Mouse (Mus musculus) macrophage (primary cell): ENCODE measurements around the gene Cir1. TPM values are rescaled to one million over a fixed set of nuclear protein-coding genes. Genes with fewer than 3 reads are reported as not detected.

Source experiments
- H3K27ac ChIP-seq: fragments of 350-480 bp; formaldehyde crosslinking; 2 replicates; pipeline ENCODE4 v1.9.0; 2021
- H3K36me3 ChIP-seq: fragments of 350-480 bp; formaldehyde crosslinking; 2 replicates; pipeline ENCODE4 v1.9.0; 2021; ENCODE audit errors: inconsistent target
- H3K4me3 ChIP-seq: fragments of 350-480 bp; formaldehyde crosslinking; 2 replicates; pipeline ENCODE4 v1.9.0; 2021; ENCODE audit errors: inconsistent target
- H3K79me2 ChIP-seq: fragments of 350-480 bp; formaldehyde crosslinking; 2 replicates; pipeline ENCODE4 v1.9.0; 2021; ENCODE audit errors: inconsistent target
- WGBS: methylation state at CpG from one replicate; pipeline ENCODE4 v1.1.7; 2026; ENCODE audit warnings: inconsistent platforms; ENCODE audit not compliant: missing documents; 5-methylcytosine and 5-hydroxymethylcytosine counted together
- polyA plus RNA-seq: library from polyadenylated mRNA; stranded (reverse); fragments of 250-400 nt; gene quantifications from 3 replicates; pipeline ENCODE4 v1.2.4, GENCODE M21; 2018; ENCODE audit warnings: inconsistent platforms
- total RNA-seq, 78 experiments: library from RNA; depleted of rRNA; stranded (reverse); fragments of 250-400 nt; gene quantifications; 1 replicate in 9 of 78; 2 replicates in 24 of 78; 3 replicates in 43 of 78; 4 replicates in 2 of 78; pipeline ENCODE4 v1.2.4; 2018; ENCODE audit warnings: inconsistent platforms in 56 of 78

The Cir1 gene
- total RNA-seq (2018; cell fraction: chromatin; rRNA removed), result 10 to 100 TPM in 15 of 26 experiments, 1 to 10 TPM in 11; 2.1 to 29.3 (median 12.4) TPM
- 10 to 100 TPM in 24 of 26 experiments, 1 to 10 TPM in 2; 8.4 to 26.8 (median 15.1) TPM for total RNA-seq (2018; cell fraction: cytosol; rRNA removed)
- total RNA-seq (2018; cell fraction: nucleus; rRNA removed), result 10 to 100 TPM in 9 of 26 experiments, 1 to 10 TPM in 17; 2.5 to 22.5 (median 7.6) TPM
- 14.0 to 40.4 TPM (median 25.0 TPM) in 3 replicates for polyA plus RNA-seq

- peak within 1 kb of the TSS; percentile 65 for H3K27ac ChIP-seq
- H3K79me2 ChIP-seq, result peaks cover 27% of the 10 kb centered on the region
- H3K4me3 ChIP-seq, result peak within 1 kb of the TSS; percentile 99
- peaks cover 27% of the 10 kb centered on the region for H3K36me3 ChIP-seq
- 1% methylated on average over 53 of the region's 64 CpGs for WGBS
Observed at GRCm38 (mm10) chr2:73312152-73313116, at the start of gene Cir1, which contains the start of gene Scrn3. TSS of gene Cir1 (minus strand) at chr2:73312701. TSS of gene Scrn3 (plus strand) at chr2:73312601.

GRCm38 (mm10) chr2:73360536-73360935 lies 48.0 kb upstream of the Cir1 start:
- no peak overlapping the region for H3K27ac ChIP-seq
- WGBS, result 100% methylated on average over 2 of the region's 2 CpGs
- no peak overlapping the region for H3K4me3 ChIP-seq
- H3K79me2 ChIP-seq, result no peaks in the 10 kb centered on the region
- peaks cover 78% of the 10 kb centered on the region for H3K36me3 ChIP-seq

- Histone ChIP-seq H3K4me3 (no peak overlapping the region), H3K27ac (no peak overlapping the region), H3K36me3 (peaks cover 81% of the 10 kb centered on the region), H3K79me2 (no peaks in the 10 kb centered on the region)
- WGBS, result 88% methylated on average over 5 of the region's 5 CpGs
Observed at GRCm38 (mm10) chr2:73359941-73360340, 47.4 kb upstream of the Cir1 start.

GRCm38 (mm10) chr2:73357004-73357403 lies 44.5 kb upstream of the Cir1 start:
- Histone ChIP-seq H3K79me2 (no peaks in the 10 kb centered on the region), H3K27ac (no peak overlapping the region), H3K4me3 (no peak overlapping the region), H3K36me3 (peaks cover 75% of the 10 kb centered on the region)
- 91% methylated on average over 18 of the region's 18 CpGs for WGBS

- no peaks in the 10 kb centered on the region for H3K79me2 ChIP-seq
- peaks cover 65% of the 10 kb centered on the region for H3K36me3 ChIP-seq
- H3K27ac ChIP-seq, result no peak overlapping the region
- WGBS, result 89% methylated on average over 7 of the region's 7 CpGs
- no peak overlapping the region for H3K4me3 ChIP-seq
Observed at GRCm38 (mm10) chr2:73351927-73352374, 39.5 kb upstream of the Cir1 start.

DNA sequence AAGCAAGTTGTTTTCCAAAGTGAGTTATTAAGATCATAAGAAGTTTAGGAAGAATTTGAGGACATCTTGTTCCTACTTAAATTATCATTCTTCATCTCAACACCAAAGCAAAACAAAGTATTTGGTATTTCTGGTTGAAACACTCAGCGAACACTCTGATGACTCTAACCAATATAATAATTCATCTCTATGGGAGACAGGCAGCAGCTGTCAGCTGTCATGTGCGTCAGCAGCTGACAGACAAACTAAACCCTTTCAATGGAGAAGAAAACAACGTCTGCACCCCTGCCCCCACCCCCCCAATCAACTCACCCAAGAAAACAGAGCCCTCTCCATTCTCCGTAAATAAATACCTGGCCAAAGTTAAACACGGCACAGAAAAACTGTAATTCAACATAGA lies 39.0 kb upstream of the Cir1 start:
- no peaks in the 10 kb centered on the region for H3K79me2 ChIP-seq
- WGBS, result 75% methylated on average over 5 of the region's 5 CpGs
- H3K27ac ChIP-seq, result no peak overlapping the region
- H3K36me3 ChIP-seq, result peaks cover 61% of the 10 kb centered on the region
- no peak overlapping the region for H3K4me3 ChIP-seq

GRCm38 (mm10) chr2:73348221-73348620 lies 35.7 kb upstream of the Cir1 start:
- peaks cover 40% of the 10 kb centered on the region for H3K36me3 ChIP-seq
- H3K27ac ChIP-seq, result no peak overlapping the region
- no peaks in the 10 kb centered on the region for H3K79me2 ChIP-seq
- no peak overlapping the region for H3K4me3 ChIP-seq
- 94% methylated on average over 6 of the region's 6 CpGs for WGBS

DNA sequence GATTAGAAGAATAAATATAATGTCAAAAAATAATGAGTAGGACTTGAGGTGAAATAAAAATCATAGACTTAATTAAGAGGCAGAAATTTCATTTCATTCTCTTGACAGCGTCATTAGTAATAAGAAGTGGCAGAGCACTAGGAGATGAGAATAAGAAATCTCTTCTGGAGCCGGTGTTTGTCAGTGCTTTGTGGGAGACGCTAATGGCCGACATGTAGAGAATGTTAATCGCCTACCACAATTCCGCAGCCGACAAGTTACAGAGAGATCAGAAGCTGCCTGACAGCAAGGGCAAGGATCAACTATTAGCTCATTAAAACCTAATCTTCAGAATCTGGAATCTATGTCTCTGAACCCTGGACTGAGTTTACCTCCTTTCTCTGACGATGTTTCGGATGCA lies 35.3 kb upstream of the Cir1 start:
- Histone ChIP-seq H3K4me3 (no peak overlapping the region), H3K79me2 (no peaks in the 10 kb centered on the region), H3K36me3 (peaks cover 37% of the 10 kb centered on the region), H3K27ac (no peak overlapping the region)
- WGBS, result 96% methylated on average over 6 of the region's 9 CpGs

GRCm38 (mm10) chr2:73347136-73347535 lies 34.6 kb upstream of the Cir1 start:
- H3K36me3 ChIP-seq, result peaks cover 37% of the 10 kb centered on the region
- no peak overlapping the region for H3K27ac ChIP-seq
- H3K4me3 ChIP-seq, result no peak overlapping the region
- WGBS, result 85% methylated on average over 6 of the region's 6 CpGs
- no peaks in the 10 kb centered on the region for H3K79me2 ChIP-seq

DNA sequence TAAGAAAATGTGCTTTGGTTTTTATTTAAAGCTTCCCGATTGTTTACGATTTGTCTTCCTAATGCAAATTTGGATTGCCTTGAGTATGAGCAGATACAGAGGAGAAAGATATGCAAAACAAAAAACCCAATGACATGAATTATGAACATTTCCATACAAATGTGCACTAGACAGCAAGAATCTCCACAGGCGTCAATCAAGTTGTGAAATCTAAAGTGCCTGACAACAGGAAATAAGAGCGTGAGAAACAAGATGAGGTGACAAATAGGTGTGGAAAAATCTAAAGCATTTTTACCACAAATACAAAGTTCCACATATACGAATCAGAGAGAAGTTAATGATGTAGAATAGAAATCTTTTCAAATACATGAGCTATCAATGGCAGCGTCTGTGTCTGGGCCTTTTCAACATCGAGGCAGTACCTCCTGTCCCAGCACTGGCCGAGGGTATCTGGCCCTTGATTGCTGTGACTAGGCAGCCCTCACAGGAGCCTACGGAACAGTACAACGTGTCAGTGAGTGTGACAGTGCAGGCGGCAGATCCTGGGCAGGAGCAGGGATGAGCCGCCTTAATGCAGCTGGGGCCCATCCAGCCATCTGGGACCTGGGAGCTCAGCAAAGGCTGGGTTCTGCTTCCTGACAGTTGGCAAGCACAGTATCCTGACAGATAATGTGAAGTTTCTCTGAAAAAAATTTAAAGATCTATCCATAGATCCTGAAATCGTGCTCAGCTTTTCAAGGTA lies 34.0 kb upstream of the Cir1 start:
- no peak overlapping the region for H3K27ac ChIP-seq
- H3K79me2 ChIP-seq, result no peaks in the 10 kb centered on the region
- 91% methylated on average over 13 of the region's 13 CpGs for WGBS
- H3K4me3 ChIP-seq, result no peak overlapping the region
- H3K36me3 ChIP-seq, result peaks cover 37% of the 10 kb centered on the region

DNA sequence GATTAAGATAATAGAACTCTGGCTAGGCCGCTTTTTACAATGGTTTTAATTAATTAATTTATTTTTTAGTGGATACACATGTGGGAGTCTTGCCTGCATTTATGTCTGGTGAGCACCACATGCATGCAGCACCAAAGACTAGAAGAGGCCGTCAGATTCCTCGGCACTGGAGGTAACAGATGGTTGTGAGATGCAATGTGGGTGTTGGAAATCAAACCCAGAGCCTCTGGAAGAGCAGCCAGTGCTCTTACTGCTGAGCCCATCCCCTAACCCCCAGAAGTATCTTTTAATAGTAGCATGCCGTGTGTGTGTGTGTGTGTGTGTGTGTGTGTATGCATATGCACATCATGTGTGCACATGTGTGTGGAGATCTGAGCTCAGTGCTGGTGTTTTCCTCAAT lies 32.7 kb upstream of the Cir1 start:
- Histone ChIP-seq H3K79me2 (no peaks in the 10 kb centered on the region), H3K36me3 (peaks cover 32% of the 10 kb centered on the region), H3K27ac (no peak overlapping the region), H3K4me3 (no peak overlapping the region)
- WGBS, result 98% methylated on average over 4 of the region's 4 CpGs

DNA sequence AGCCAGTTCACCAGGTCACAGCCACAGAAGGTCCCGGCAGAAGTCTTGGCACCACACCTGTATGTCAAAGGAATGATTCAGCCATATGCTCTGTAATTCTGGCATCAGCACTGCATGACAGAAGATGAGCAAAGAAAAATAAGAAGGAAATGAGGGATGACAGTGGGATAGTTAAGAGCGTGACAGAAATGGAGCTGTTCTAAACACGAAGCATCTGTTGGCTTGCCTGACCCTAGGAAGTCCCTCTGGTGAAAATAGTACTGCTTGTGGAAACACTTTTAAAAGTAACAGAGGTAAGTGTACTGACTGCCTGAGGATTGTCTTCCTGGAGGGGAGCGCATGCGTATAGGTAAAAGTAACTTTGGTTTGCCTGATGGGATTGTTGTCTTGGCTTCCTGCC lies 31.2 kb upstream of the Cir1 start:
- WGBS, result 100% methylated on average over 5 of the region's 5 CpGs
- H3K4me3 ChIP-seq, result no peak overlapping the region

GRCm38 (mm10) chr2:73338415-73338814 lies 25.9 kb upstream of the Cir1 start:
- Histone ChIP-seq H3K79me2 (no peaks in the 10 kb centered on the region), H3K4me3 (no peak overlapping the region), H3K27ac (no peak overlapping the region), H3K36me3 (0 out of 2 replicates have a peak, but pooled peaks cover 3% of the 10 kb centered on the region)
- WGBS, result 64% methylated on average over 8 of the region's 8 CpGs

More for the DNA sequence above, 31.2 kb upstream of the Cir1 start:
- Histone ChIP-seq H3K27ac (no peak overlapping the region), H3K36me3 (peaks cover 23% of the 10 kb centered on the region), H3K79me2 (no peaks in the 10 kb centered on the region)

GRCm38 (mm10) chr2:73335949-73336348 lies 23.4 kb upstream of the Cir1 start:
- no peaks in the 10 kb centered on the region for H3K79me2 ChIP-seq
- no peak overlapping the region for H3K27ac ChIP-seq
- H3K4me3 ChIP-seq, result no peak overlapping the region
- no peaks in the 10 kb centered on the region for H3K36me3 ChIP-seq
- 93% methylated on average over 3 of the region's 3 CpGs for WGBS
